In the genomic region with DNA sequence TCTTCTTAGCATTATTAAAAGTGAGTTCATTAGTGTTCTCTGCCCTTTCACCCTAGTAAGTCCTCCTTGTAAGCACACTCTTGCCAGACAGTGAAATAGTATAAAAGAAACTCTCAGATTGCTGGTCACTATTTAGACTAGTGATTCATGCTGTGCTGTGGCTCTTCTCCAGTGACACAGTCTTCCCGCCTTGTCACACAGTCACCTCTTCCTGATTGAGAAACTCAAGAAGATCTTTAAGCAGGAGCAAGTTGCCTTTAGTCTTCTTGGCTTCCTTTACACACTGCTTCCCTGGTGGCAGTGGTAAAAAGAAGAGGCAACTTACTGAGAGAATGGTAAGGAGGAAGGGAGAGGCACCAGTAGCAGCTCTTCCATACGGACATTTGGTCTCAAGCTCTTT, we compare ENCODE assay signal across 24 mouse cellular contexts. TPM values are rescaled to one million over a fixed set of nuclear protein-coding genes. Genes with fewer than 3 reads are reported as not detected.
DNase-seq lines count a peak whose midpoint lies in the region; ATAC-seq and TF ChIP-seq lines count a peak whose summit lies in the region.
"Had no signal": no experiment of that assay in that cellular context is flagged by ENCODE, and none has a peak within 500 bp of the region (broad histone marks: within the 10 kb centered on the region; RNA-seq: fewer than 3 reads in every experiment).

No protein-coding gene starts in this region.

- peak; percentile 49; the same call in 1 of the 2 replicates for ATAC-seq in stomach, postnatal 0 days (ENCODE audit: low FRiP score, low TSS enrichment)
- no peak for ATAC-seq in hindbrain, embryonic 12.5 days (ENCODE audit: low FRiP score)
- ATAC-seq: forebrain, embryonic 15.5 days; forebrain, postnatal 0 days had no signal

- no peak for DNase-seq in liver, adult 2 months (ENCODE audit: extremely low read depth, low read depth, low spot score)
- DNase-seq in liver (no peak), 416B (ENCODE audit: low read depth) (peak; percentile 83)
- no peak for DNase-seq in stomach, postnatal 0 days (ENCODE audit: low spot score)
- DNase-seq in left cerebral cortex, adult 11 months (ENCODE audit: low spot score), result no peak
- DNase-seq: adrenal gland, adult 8-10 months; adrenal gland, postnatal 14 days; adrenal gland, postnatal 36 days; cerebellum, adult 11 months; cerebellum, adult 18-20 months; cerebellum, adult 8-10 months; cerebellum, adult 9-11 months; cerebellum, postnatal 14 days; cerebellum, postnatal 36 days; embryo, embryonic 11 days; forebrain, postnatal 0 days had no signal

- H3K9me3 ChIP-seq in stomach, postnatal 0 days (ENCODE audit: control insufficient read depth, low read length), result no peaks in the 10 kb centered on the region
- no peaks in the 10 kb centered on the region for H3K9me3 ChIP-seq in hindbrain, embryonic 12.5 days (replicated peaks)
- H3K9me3 ChIP-seq: embryonic facial prominence, embryonic 13.5 days; embryonic facial prominence, embryonic 15.5 days; forebrain, embryonic 12.5 days; forebrain, embryonic 15.5 days had no signal

- no peak overlapping the region for H3K4me2 ChIP-seq in stomach, postnatal 0 days (replicated peaks; ENCODE audit: low read depth)
- H3K4me2 ChIP-seq in hindbrain, embryonic 12.5 days (replicated peaks), result no peak overlapping the region
- H3K4me2 ChIP-seq: embryonic facial prominence, embryonic 13.5 days; embryonic facial prominence, embryonic 15.5 days; forebrain, embryonic 12.5 days; forebrain, embryonic 15.5 days had no signal

- H3K9ac ChIP-seq in liver, adult 2 months (ENCODE audit: low read depth, low read length), result no peak overlapping the region
- H3K9ac ChIP-seq in stomach, postnatal 0 days (ENCODE audit: low read length), result no peak overlapping the region
- H3K9ac ChIP-seq in hindbrain, embryonic 12.5 days, result no peak overlapping the region
- H3K9ac ChIP-seq: embryonic facial prominence, embryonic 13.5 days; embryonic facial prominence, embryonic 15.5 days; forebrain, embryonic 12.5 days; forebrain, embryonic 15.5 days; forebrain, postnatal 0 days had no signal

- H3K27ac ChIP-seq in liver, adult 2 months (replicated peaks; ENCODE audit: insufficient read depth, low read depth, low read length), result peak overlapping the region; percentile 63
- H3K27ac ChIP-seq in brown adipose tissue, adult 24 weeks (replicated peaks; ENCODE audit: low read depth, low read length), result peak overlapping the region; percentile 59
- no peak overlapping the region for H3K27ac ChIP-seq in stomach, postnatal 0 days (replicated peaks)
- H3K27ac ChIP-seq in hindbrain, embryonic 12.5 days, result no peak overlapping the region
- H3K27ac ChIP-seq: embryonic facial prominence, embryonic 13.5 days; embryonic facial prominence, embryonic 15.5 days; forebrain, embryonic 12.5 days; forebrain, embryonic 15.5 days had no signal

- H3K4me1 ChIP-seq in liver, adult 2 months (ENCODE audit: control insufficient read depth, insufficient read depth, low read length), result peaks cover 13% of the 10 kb centered on the region
- H3K4me1 ChIP-seq in brown adipose tissue, adult 24 weeks (ENCODE audit: control insufficient read depth, insufficient read depth, insufficient read length, low read length), result peaks cover 9% of the 10 kb centered on the region; the same call in 1 of the 2 replicates
- no peaks in the 10 kb centered on the region for H3K4me1 ChIP-seq in stomach, postnatal 0 days (replicated peaks; ENCODE audit: control insufficient read depth, insufficient read depth)
- no peaks in the 10 kb centered on the region for H3K4me1 ChIP-seq in hindbrain, embryonic 12.5 days
- H3K4me1 ChIP-seq: embryonic facial prominence, embryonic 13.5 days; embryonic facial prominence, embryonic 15.5 days; forebrain, embryonic 12.5 days; forebrain, embryonic 15.5 days had no signal

- H3K4me3 ChIP-seq in liver, adult 2 months (ENCODE audit: insufficient read depth, low read depth, low read length), result no peak overlapping the region
- no peak overlapping the region for H3K4me3 ChIP-seq in brown adipose tissue, adult 24 weeks (ENCODE audit: insufficient read depth, low read depth, low read length)
- H3K4me3 ChIP-seq in stomach, postnatal 0 days (ENCODE audit: low read depth, low read length), result no peak overlapping the region
- H3K4me3 ChIP-seq in hindbrain, embryonic 12.5 days, result no peak overlapping the region
- H3K4me3 ChIP-seq: embryonic facial prominence, embryonic 13.5 days; embryonic facial prominence, embryonic 15.5 days; erythroblast, embryonic 14.5 days; forebrain, embryonic 12.5 days; forebrain, embryonic 15.5 days had no signal

- H3K36me3 ChIP-seq in liver, adult 2 months (ENCODE audit: control insufficient read depth, insufficient read depth, low read length), result no peaks in the 10 kb centered on the region
- H3K36me3 ChIP-seq in stomach, postnatal 0 days (ENCODE audit: control insufficient read depth, insufficient read depth, low read length), result no peaks in the 10 kb centered on the region
- no peaks in the 10 kb centered on the region for H3K36me3 ChIP-seq in hindbrain, embryonic 12.5 days
- H3K36me3 ChIP-seq: embryonic facial prominence, embryonic 13.5 days; embryonic facial prominence, embryonic 15.5 days; forebrain, embryonic 12.5 days; forebrain, embryonic 15.5 days had no signal

- TF ChIP-seq EP300 in stomach, postnatal 0 days (optimal IDR thresholded peaks at IDR 0.05), result no peak

- no peaks in the 10 kb centered on the region for H3K79me2 ChIP-seq in liver, adult 2 months (ENCODE audit: control insufficient read depth, insufficient read depth, low read length)

- no peak for TF ChIP-seq POLR2A in liver, adult 2 months (IDR thresholded peaks at IDR 0.05; ENCODE audit: extremely low read depth, insufficient read depth, low read length)

- TF ChIP-seq CTCF in liver, adult 2 months (IDR thresholded peaks at IDR 0.05; ENCODE audit: low read depth, low read length), result no peak
- TF ChIP-seq CTCF in stomach, postnatal 0 days (IDR thresholded peaks at IDR 0.05; ENCODE audit: low read depth), result no peak

- H3K27me3 ChIP-seq in liver, adult 2 months (ENCODE audit: control insufficient read depth, insufficient read depth, low read length), result no peaks in the 10 kb centered on the region
- H3K27me3 ChIP-seq in stomach, postnatal 0 days (ENCODE audit: control insufficient read depth, insufficient read depth, low read length), result no peaks in the 10 kb centered on the region
- H3K27me3 ChIP-seq in hindbrain, embryonic 12.5 days, result no peaks in the 10 kb centered on the region
- H3K27me3 ChIP-seq: embryonic facial prominence, embryonic 13.5 days; embryonic facial prominence, embryonic 15.5 days; forebrain, embryonic 12.5 days; forebrain, embryonic 15.5 days had no signal

- 71% methylated on average over 2 of the region's 2 CpGs for WGBS in liver, adult 2 months
- 81% methylated on average over 2 of the region's 2 CpGs for WGBS in stomach, postnatal 0 days
- 93% methylated on average over 2 of the region's 2 CpGs for whole genome bisulfite sequencing in hindbrain, embryonic 12.5 days

RNA-seq across cellular contexts. Expression of a gene that starts 6.3 kb away (rescaled TPM):
- total RNA-seq in liver, adult 2 months (2014; rRNA removed), result 42.5 and 48.3 TPM in 2 replicates
- 3.2 and 3.4 TPM in 2 replicates for polyA plus RNA-seq in liver, adult 2 months (2012; rRNA removed)
- polyA plus RNA-seq in brown adipose tissue, adult 24 weeks (2012; ENCODE audit: insufficient read depth, insufficient read length, missing spikeins), result 80.3 and 118 TPM in 2 replicates
- 8.0 and 8.4 TPM in 2 replicates for polyA plus RNA-seq in stomach, postnatal 0 days (2015; fragmentation: Nextera tagmentation; extraction: Ambion mirVana)
- polyA plus RNA-seq in hindbrain, embryonic 12.5 days (2016; fragmentation: Nextera tagmentation; extraction: Ambion mirVana), result 6.2 and 6.8 TPM in 2 replicates
- total RNA-seq: MEL had no signal
- polyA plus RNA-seq: erythroblast, embryonic 14.5 days had no signal

Comparison
In these comparisons a context has a peak if more than half of its experiments do, and no peak if none do; other contexts are left out.
1. H3K27ac ChIP-seq: peak in liver, adult 2 months (single experiment) and brown adipose tissue, adult 24 weeks (single experiment); none in stomach, postnatal 0 days (single experiment) and hindbrain, embryonic 12.5 days (single experiment).